Mouse (Mus musculus): ENCODE data around the gene Ppm1k. TPM values are rescaled to one million over a fixed set of nuclear protein-coding genes. Genes with fewer than 3 reads are reported as not detected.

Ppm1k gene
- polyA plus RNA-seq, 1 experiment from 2014 or later: 4.6 TPM

DNA sequence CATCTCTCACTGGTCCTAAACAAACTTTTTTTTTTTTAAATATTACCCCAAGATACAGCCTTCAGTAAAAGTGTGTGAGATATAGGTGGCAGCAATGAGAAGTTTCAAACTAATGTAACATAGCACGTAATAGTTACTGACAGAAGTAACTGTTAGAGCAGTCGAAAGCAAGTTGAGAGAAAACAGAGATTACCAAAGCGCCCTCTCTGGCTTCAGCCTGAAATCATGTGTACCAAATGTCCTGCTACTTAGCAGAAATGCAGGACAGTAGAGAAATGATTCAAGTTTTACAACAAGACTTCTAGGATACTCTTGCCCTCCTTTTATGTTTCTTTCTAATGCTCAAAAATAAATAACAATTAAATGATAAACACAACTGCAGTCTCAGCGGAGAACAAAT is 4.3 kb downstream of the Ppm1k start:
- H3K4me3 ChIP-seq (replicated peaks): no peak overlapping the region
- WGBS (ENCODE audit: insufficient replicate concordance): 53% methylated on average over 4 of the region's 4 CpGs
- H3K9ac ChIP-seq: no peak overlapping the region
- no peaks in the 10 kb centered on the region for H3K27me3 ChIP-seq
- H3K4me1 ChIP-seq (replicated peaks): peaks cover 20% of the 10 kb centered on the region
- H3K27ac ChIP-seq (replicated peaks): no peak overlapping the region
- ATAC-seq (ENCODE audit: insufficient read depth): no peak
- no peaks in the 10 kb centered on the region for H3K9me3 ChIP-seq (replicated peaks)
- H3K4me2 ChIP-seq: no peak overlapping the region
- H3K36me3 ChIP-seq (replicated peaks): no peaks in the 10 kb centered on the region

DNA sequence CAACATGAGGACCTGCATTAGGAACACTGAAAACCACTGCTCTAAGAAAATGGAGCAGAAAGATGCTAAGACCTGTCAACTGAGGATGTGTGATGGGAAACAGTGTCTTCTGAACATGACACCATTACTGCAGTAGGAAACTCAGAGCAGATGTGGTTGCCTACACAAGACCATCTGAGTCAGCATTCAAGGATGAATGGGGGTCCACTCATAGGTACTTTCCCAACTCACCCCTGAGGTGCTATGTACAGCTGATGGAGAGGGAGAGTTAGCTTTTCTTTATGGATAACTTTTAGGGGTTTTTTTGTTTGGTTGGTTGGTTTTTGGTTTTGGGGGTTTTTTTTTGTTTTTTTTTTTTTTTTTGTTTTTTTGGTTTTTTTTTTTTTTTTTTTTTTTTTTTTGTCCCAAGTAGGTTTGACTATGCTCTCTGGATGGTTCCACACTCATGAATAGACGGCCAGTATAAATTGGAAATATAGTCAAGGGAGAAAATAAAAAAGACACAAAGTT is 5.9 kb downstream of the Ppm1k start:
- Histone ChIP-seq H3K4me3 (replicated peaks) (no peak overlapping the region), H3K9ac (no peak overlapping the region), H3K36me3 (replicated peaks) (0 out of 2 replicates have a peak, but pooled peaks cover 4% of the 10 kb centered on the region), H3K4me2 (no peak overlapping the region), H3K27me3 (no peaks in the 10 kb centered on the region), H3K9me3 (replicated peaks) (no peaks in the 10 kb centered on the region), H3K27ac (replicated peaks) (no peak overlapping the region), H3K4me1 (replicated peaks) (peaks cover 12% of the 10 kb centered on the region)
- 53% methylated on average over 1 of the region's 1 CpGs for WGBS (ENCODE audit: insufficient replicate concordance)
- ATAC-seq (ENCODE audit: insufficient read depth): no peak

DNA sequence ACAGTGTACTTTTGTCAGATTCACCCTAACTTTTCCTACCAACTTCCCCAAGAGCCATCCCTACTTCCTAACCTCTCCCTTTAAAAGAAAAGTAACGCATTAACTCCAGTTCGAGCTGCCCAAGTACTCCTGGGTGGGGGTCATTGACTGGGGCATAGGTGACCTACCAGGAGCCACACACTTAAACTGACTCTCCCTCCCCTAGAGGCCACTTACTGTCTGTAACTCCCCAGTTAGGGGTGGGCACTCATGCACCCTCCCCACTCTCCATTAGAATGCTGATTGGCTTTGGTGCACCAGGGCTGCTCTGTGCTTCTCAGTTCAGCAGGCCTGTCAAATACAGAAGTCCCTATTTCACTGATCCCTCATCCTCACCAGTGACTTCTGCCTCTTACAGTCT is 8.3 kb downstream of the Ppm1k start:
- 69% methylated on average over 2 of the region's 2 CpGs for WGBS (ENCODE audit: insufficient replicate concordance)
- Histone ChIP-seq H3K4me3 (replicated peaks) (no peak overlapping the region), H3K4me2 (no peak overlapping the region), H3K9ac (no peak overlapping the region), H3K9me3 (replicated peaks) (no peaks in the 10 kb centered on the region), H3K27me3 (no peaks in the 10 kb centered on the region), H3K27ac (replicated peaks) (no peak overlapping the region), H3K4me1 (replicated peaks) (no peaks in the 10 kb centered on the region; the same call in none of the 2 replicates), H3K36me3 (replicated peaks) (0 out of 2 replicates have a peak, but pooled peaks cover 4% of the 10 kb centered on the region)
- no peak for ATAC-seq (ENCODE audit: insufficient read depth)

DNA sequence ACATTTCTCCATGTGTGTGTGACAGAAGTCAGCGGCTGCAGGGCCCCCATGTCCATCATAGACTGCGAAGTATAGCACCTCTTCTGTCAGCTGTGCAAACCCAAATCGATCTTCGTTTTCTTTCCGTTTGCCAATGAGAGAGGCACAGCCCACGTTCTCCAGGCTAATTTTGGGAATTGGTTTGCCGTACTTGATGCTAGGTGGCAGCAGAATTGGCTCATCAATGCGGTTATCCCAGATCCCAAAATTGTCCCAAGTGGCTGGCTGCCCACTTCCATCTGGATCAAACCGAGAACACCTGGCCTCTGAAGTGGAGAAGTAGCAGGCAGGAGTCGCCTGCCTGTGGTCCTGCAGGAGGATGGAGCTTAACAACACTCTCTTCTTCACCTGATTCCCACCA is 10.5 kb downstream of the Ppm1k start:
- Histone ChIP-seq H3K4me2 (no peak overlapping the region), H3K27ac (replicated peaks) (no peak overlapping the region), H3K4me3 (replicated peaks) (no peak overlapping the region), H3K4me1 (replicated peaks) (peaks cover 3% of the 10 kb centered on the region; the same call in 1 of the 2 replicates), H3K9me3 (replicated peaks) (no peaks in the 10 kb centered on the region), H3K36me3 (replicated peaks) (0 out of 2 replicates have a peak, but pooled peaks cover 4% of the 10 kb centered on the region), H3K9ac (no peak overlapping the region), H3K27me3 (no peaks in the 10 kb centered on the region)
- WGBS (ENCODE audit: insufficient replicate concordance): 76% methylated on average over 10 of the region's 10 CpGs
- ATAC-seq (ENCODE audit: insufficient read depth): no peak

DNA sequence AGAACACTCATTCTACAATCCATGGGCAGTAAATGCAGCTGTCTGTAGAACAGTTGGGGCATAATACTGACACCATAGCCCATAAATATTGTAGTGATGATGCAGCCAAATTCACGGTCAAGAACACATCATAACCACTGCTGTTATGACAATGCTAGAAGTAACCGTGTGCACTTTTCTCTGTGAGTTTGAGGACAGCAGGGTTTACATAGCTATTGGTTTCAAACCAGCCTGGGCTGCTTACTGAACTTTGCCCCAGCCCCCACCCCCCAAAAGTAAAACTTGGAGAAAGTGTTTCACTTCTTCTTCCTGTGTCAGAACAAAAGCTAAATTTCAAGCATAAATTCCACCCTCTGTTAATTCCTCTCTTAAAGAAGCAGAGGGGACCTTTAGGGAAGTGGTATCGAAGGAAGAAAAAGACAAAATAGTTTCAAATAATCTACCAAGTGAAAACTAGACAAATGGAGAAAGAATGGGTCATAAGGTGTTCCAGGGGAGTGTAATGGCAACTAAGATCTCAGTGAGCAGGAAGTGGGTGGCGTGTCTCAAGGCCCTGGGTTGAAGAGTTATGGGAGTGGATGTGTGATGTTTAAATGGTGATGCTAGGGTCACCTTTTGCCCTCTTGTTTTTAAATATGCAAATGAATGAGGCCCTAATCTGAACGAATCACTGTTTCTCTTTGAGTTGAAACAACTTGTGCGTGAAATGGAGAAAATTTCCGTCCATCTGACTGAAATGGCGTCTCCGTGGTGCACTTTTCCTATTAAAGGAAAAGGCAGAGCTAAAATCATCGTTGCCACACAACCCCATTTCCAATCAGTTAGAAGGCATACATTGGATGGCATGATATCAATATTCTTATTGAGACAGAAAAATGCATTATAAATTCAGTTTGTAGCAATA is 14.3 kb downstream of the Ppm1k start:
- no peak overlapping the region for H3K9ac ChIP-seq
- H3K9me3 ChIP-seq (replicated peaks): no peaks in the 10 kb centered on the region
- WGBS (ENCODE audit: insufficient replicate concordance): 68% methylated on average over 10 of the region's 10 CpGs
- 0 out of 2 replicates have a peak, but pooled peaks cover 3% of the 10 kb centered on the region for H3K4me1 ChIP-seq (replicated peaks)
- ATAC-seq (ENCODE audit: insufficient read depth): no peak
- no peak overlapping the region for H3K4me2 ChIP-seq
- no peaks in the 10 kb centered on the region for H3K27me3 ChIP-seq
- no peak overlapping the region for H3K27ac ChIP-seq (replicated peaks)
- 0 out of 2 replicates have a peak, but pooled peaks cover 4% of the 10 kb centered on the region for H3K36me3 ChIP-seq (replicated peaks)
- H3K4me3 ChIP-seq (replicated peaks): no peak overlapping the region

DNA sequence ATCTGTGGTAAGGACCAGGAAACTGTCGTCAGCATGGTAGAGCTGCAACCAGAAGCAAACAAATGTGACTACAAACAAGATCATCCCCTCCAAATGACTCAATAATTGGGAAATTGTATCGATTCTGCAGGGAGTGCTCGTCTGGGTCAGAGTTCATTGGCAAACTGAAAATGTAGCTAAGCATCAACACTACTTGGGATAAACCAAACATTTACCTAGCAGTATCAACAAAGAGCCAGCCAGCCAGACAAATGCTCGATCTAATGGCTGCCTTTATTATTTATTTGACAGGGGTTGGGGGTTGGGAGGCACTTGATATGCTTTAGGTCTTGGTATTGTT is 21.3 kb downstream of the Ppm1k start:
- ATAC-seq (ENCODE audit: insufficient read depth): peak; percentile 76
- 48% methylated on average over 4 of the region's 4 CpGs for WGBS (ENCODE audit: insufficient replicate concordance)
- H3K9ac ChIP-seq: no peak overlapping the region
- H3K4me2 ChIP-seq: no peak overlapping the region
- H3K4me1 ChIP-seq (replicated peaks): no peaks in the 10 kb centered on the region
- peak overlapping the region; percentile 67 for H3K27ac ChIP-seq (replicated peaks)
- no peak overlapping the region for H3K4me3 ChIP-seq (replicated peaks)
- no peaks in the 10 kb centered on the region for H3K9me3 ChIP-seq (replicated peaks)
- H3K27me3 ChIP-seq: no peaks in the 10 kb centered on the region
- 0 out of 2 replicates have a peak, but pooled peaks cover 8% of the 10 kb centered on the region for H3K36me3 ChIP-seq (replicated peaks)

DNA sequence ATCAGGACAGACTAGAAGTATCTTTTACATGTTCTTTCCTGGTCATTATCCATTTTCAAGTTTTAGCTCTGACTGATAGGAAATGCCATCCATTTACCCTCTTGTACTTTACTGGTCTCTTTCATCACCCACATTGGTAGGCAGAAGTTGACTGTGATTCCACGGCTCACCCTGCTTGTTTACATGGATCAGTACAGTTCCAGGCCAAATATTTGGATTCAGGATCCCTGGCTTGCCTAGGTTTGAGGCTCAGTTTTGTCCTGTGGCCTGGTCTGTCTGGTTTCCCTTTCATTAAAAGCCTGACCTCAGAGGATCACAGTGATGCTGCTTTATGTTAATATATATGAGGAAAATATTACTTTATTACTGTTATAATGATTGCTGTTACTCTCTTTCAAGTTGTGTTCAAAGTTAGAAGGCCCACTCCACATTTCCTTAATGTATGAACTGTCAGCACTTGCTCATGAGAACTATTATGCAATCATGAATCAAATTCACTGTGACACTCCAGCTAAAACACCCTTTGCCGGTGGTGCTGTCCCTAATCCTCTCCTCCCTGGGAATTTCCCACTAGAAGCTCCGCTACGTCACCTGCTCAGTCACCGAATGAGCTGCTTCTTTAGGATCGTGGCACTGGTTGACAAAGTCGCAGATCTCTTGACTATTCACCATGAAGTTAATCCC is 21.8 kb downstream of the Ppm1k start:
- Histone ChIP-seq H3K4me3 (replicated peaks) (no peak overlapping the region), H3K4me2 (no peak overlapping the region), H3K27ac (replicated peaks) (peak overlapping the region; percentile 67), H3K9ac (no peak overlapping the region), H3K4me1 (replicated peaks) (no peaks in the 10 kb centered on the region), H3K27me3 (no peaks in the 10 kb centered on the region), H3K9me3 (replicated peaks) (no peaks in the 10 kb centered on the region), H3K36me3 (replicated peaks) (0 out of 2 replicates have a peak, but pooled peaks cover 8% of the 10 kb centered on the region)
- peak; percentile 73 for ATAC-seq (ENCODE audit: insufficient read depth)
- 71% methylated on average over 7 of the region's 7 CpGs for WGBS (ENCODE audit: insufficient replicate concordance)

DNA sequence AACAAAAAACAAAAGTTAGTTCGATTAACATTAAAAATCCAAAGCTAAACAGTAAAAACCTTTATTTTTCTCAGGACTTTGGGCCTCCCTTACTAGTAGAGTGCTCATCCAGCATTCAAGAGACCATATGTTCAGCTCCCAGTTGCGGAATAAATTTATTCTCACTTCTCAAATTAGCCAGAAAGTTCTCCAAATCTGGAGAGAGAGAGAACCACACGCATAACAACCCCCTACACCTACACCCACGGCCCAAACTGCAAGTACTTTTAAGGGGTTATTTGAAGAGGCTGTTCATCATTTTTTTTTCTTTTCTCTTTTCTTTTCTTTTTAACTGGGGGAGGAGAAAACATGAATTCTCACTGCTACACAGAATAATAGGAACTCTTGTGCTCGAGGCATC is 23.4 kb downstream of the Ppm1k start:
- H3K27me3 ChIP-seq: no peaks in the 10 kb centered on the region
- H3K27ac ChIP-seq (replicated peaks): no peak overlapping the region
- no peak overlapping the region for H3K9ac ChIP-seq
- ATAC-seq (ENCODE audit: insufficient read depth): no peak
- H3K4me2 ChIP-seq: no peak overlapping the region
- H3K9me3 ChIP-seq (replicated peaks): no peaks in the 10 kb centered on the region
- WGBS (ENCODE audit: insufficient replicate concordance): 67% methylated on average over 5 of the region's 5 CpGs
- H3K4me3 ChIP-seq (replicated peaks): no peak overlapping the region
- H3K36me3 ChIP-seq (replicated peaks): 0 out of 2 replicates have a peak, but pooled peaks cover 8% of the 10 kb centered on the region
- no peaks in the 10 kb centered on the region for H3K4me1 ChIP-seq (replicated peaks)

DNA sequence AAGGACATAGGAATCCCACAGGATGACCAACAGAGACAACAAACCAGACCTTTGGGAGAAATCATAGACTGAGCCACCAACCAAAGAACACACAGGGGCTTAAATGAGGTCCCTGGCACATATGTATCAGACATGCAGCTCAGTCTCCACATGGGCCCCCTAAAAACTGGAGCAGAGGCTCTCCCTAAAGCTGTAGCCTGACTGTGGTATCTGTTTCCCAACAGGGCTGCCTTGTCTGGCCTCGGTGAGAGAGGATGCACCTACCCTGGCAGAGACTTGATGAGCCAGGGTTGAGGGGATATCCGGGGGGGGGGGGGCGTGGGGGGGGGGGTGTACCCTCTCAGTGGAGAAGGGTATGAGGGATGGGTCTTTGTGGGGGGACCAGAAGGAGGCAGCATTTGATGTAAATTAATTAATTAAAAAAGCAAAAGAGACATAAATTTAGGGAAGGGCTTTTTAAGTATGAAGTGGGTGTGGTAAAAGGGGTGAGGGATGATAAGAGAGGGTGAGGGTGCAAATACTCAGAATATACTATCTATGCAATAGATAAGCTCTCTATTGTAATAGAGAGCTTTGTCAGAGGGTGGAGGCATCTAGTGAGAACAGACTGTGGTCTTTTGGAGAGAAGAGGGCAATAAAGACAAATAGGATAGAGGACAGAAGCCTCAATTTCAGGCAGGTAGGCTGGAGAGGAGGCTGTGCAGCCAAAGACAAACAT is 31.4 kb downstream of the Ppm1k start:
- peak; percentile 42 for ATAC-seq (ENCODE audit: insufficient read depth)

DNA sequence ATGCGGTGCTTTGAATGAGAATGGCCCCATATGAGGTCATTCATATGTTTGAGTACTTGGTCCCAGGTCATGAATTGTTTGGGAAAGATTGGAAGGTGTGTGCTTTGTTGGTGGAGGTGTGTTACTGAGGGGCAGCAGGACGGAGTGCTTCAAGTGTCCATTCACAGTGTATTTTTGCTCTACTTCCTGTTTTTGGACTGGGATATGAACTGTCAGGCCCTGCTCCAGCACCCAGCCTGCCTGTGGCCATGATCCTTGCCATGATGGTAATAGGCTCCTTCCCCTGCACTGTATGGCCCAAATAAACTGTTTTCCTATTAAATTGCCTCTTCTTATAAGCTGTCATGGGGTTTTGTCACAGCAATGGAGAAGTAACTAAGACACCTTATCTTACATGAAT is 36.1 kb downstream of the Ppm1k start:
- ATAC-seq (ENCODE audit: insufficient read depth): no peak
- 44% methylated on average over 2 of the region's 2 CpGs for WGBS (ENCODE audit: insufficient replicate concordance)

More for the DNA sequence above, 31.4 kb downstream of the Ppm1k start:
- Histone ChIP-seq H3K9ac (no peak overlapping the region), H3K4me2 (no peak overlapping the region), H3K4me1 (replicated peaks) (no peaks in the 10 kb centered on the region; the same call in 1 of the 2 replicates), H3K27me3 (no peaks in the 10 kb centered on the region), H3K27ac (replicated peaks) (no peak overlapping the region), H3K36me3 (replicated peaks) (no peaks in the 10 kb centered on the region), H3K4me3 (replicated peaks) (no peak overlapping the region), H3K9me3 (replicated peaks) (no peaks in the 10 kb centered on the region)
- WGBS (ENCODE audit: insufficient replicate concordance): 7% methylated on average over 3 of the region's 3 CpGs

More for the DNA sequence above, 36.1 kb downstream of the Ppm1k start:
- H3K9me3 ChIP-seq (replicated peaks): no peaks in the 10 kb centered on the region
- H3K27me3 ChIP-seq: no peaks in the 10 kb centered on the region
- H3K4me1 ChIP-seq (replicated peaks): no peaks in the 10 kb centered on the region; the same call in 1 of the 2 replicates
- no peaks in the 10 kb centered on the region for H3K36me3 ChIP-seq (replicated peaks)
- H3K4me2 ChIP-seq: no peak overlapping the region
- no peak overlapping the region for H3K27ac ChIP-seq (replicated peaks)
- H3K9ac ChIP-seq: no peak overlapping the region
- no peak overlapping the region for H3K4me3 ChIP-seq (replicated peaks)
